Mouse (Mus musculus): Measurements from ENCODE around the gene Pml. TPM values are rescaled to one million over a fixed set of nuclear protein-coding genes. Genes with fewer than 3 reads are reported as not detected.

Gene Pml
- polyA plus RNA-seq, 1 experiment from 2014 or later: 37.1 TPM

Other genes with a start within 250 kb of the Pml start
- gene Cyp11a1, start 243.4 kb downstream of the Pml start, polyA plus RNA-seq (2018): not detected in 3 replicates
- not detected in 3 replicates for gene Stra6, start 186.0 kb downstream of the Pml start, polyA plus RNA-seq (2018)
- gene Ccdc33, start 131.0 kb downstream of the Pml start, polyA plus RNA-seq (2018): not detected in 3 replicates
- gene Islr, start 45.5 kb downstream of the Pml start, polyA plus RNA-seq (2018): not detected in 3 replicates
- not detected in 3 replicates for gene Islr2, start 45.5 kb downstream of the Pml start, polyA plus RNA-seq (2018)
- 18.3 to 33.2 TPM (median 18.3 TPM) in 3 replicates for gene Stoml1, start 3.4 kb upstream of the Pml start, polyA plus RNA-seq (2018)
- not detected in 3 replicates for gene Loxl1, start 63.4 kb upstream of the Pml start, polyA plus RNA-seq (2018)
- gene Tbc1d21, start 120.7 kb upstream of the Pml start, polyA plus RNA-seq (2018): not detected in 3 replicates
- not detected in 3 replicates for gene Insyn1, start 238.8 kb upstream of the Pml start, polyA plus RNA-seq (2018)